ENCODE assay signal across 14 mouse cellular contexts in genomic region chr19:5944145-5944544, GRCm38 (mm10). TPM values are rescaled to one million over a fixed set of nuclear protein-coding genes. Genes with fewer than 3 reads are reported as not detected.
A peak's percentile ranks its signal among the peaks of the same experiment; 100 is the strongest.
DNase-seq lines count a peak whose midpoint lies in the region; ATAC-seq and TF ChIP-seq lines count a peak whose summit lies in the region.
"Had no signal": no experiment of that assay in that cellular context is flagged by ENCODE, and none has a peak within 500 bp of the region (broad histone marks: within the 10 kb centered on the region; RNA-seq: fewer than 3 reads in every experiment).

No protein-coding gene starts in this region.

- H3K4me1 ChIP-seq in liver, embryonic 11.5 days (replicated peaks; ENCODE audit: control insufficient read depth, insufficient read depth, low read length), result peaks cover 13% of the 10 kb centered on the region
- H3K4me1 ChIP-seq in heart, postnatal 0 days (ENCODE audit: control insufficient read depth, insufficient read depth), result peaks cover 39% of the 10 kb centered on the region
- peaks cover 7% of the 10 kb centered on the region for H3K4me1 ChIP-seq in forebrain, embryonic 16.5 days (replicated peaks; ENCODE audit: control insufficient read depth, insufficient read depth, low read length)
- H3K4me1 ChIP-seq: hindbrain, embryonic 12.5 days; midbrain, embryonic 15.5 days had no signal

- H3K4me2 ChIP-seq in liver, embryonic 11.5 days, result no peak overlapping the region
- H3K4me2 ChIP-seq in heart, postnatal 0 days (ENCODE audit: low read depth, low read length), result no peak overlapping the region
- H3K4me2 ChIP-seq in forebrain, embryonic 16.5 days (ENCODE audit: low read length), result no peak overlapping the region
- H3K4me2 ChIP-seq: hindbrain, embryonic 12.5 days; midbrain, embryonic 15.5 days had no signal

- no peak for TF ChIP-seq CTCF in heart, postnatal 0 days (IDR thresholded peaks at IDR 0.05; ENCODE audit: low read depth)

- peaks cover 54% of the 10 kb centered on the region for H3K36me3 ChIP-seq in liver, embryonic 11.5 days (ENCODE audit: control insufficient read depth, insufficient read depth, low read length)
- peaks cover 10% of the 10 kb centered on the region for H3K36me3 ChIP-seq in heart, postnatal 0 days (replicated peaks; ENCODE audit: control insufficient read depth, insufficient read depth, low read length)
- peaks cover 3% of the 10 kb centered on the region; the same call in 1 of the 2 replicates for H3K36me3 ChIP-seq in forebrain, embryonic 16.5 days (ENCODE audit: control insufficient read depth, insufficient read depth)
- H3K36me3 ChIP-seq: midbrain, embryonic 15.5 days had no signal

- TF ChIP-seq EP300 in heart, postnatal 0 days (IDR thresholded peaks at IDR 0.05; ENCODE audit: low read depth), result no peak

- no peak for ATAC-seq in liver, embryonic 11.5 days (replicated peaks; ENCODE audit: low FRiP score)
- no peak for ATAC-seq in heart, postnatal 0 days (ENCODE audit: insufficient read depth, low read depth)
- peak; percentile 66 for ATAC-seq in megakaryocyte, adult 5-6 weeks (ENCODE audit: poor library complexity, severe bottlenecking)
- no peak for ATAC-seq in forebrain, embryonic 16.5 days
- ATAC-seq: midbrain, embryonic 15.5 days had no signal

- H3K27ac ChIP-seq in liver, embryonic 11.5 days (ENCODE audit: low read depth, low read length), result peak overlapping the region; percentile 7; the same call in 1 of the 2 replicates
- H3K27ac ChIP-seq in heart, postnatal 0 days (ENCODE audit: low read depth), result peak overlapping the region; percentile 60
- no peak overlapping the region for H3K27ac ChIP-seq in forebrain, embryonic 16.5 days (ENCODE audit: low read length)
- H3K27ac ChIP-seq: hindbrain, embryonic 12.5 days; midbrain, embryonic 15.5 days had no signal

- no peak overlapping the region for H3K4me3 ChIP-seq in liver, embryonic 11.5 days (ENCODE audit: low read depth, low read length)
- H3K4me3 ChIP-seq in heart, postnatal 0 days (ENCODE audit: low read depth, low read length), result no peak overlapping the region
- no peak overlapping the region for H3K4me3 ChIP-seq in forebrain, embryonic 16.5 days (replicated peaks; ENCODE audit: low read length)
- H3K4me3 ChIP-seq: hindbrain, embryonic 12.5 days; midbrain, embryonic 15.5 days had no signal

- 81% methylated on average over 8 of the region's 8 CpGs for WGBS in liver, embryonic 11.5 days
- WGBS in heart, postnatal 0 days, result 32% methylated on average over 8 of the region's 8 CpGs
- 77% methylated on average over 8 of the region's 8 CpGs for WGBS in forebrain, embryonic 16.5 days

- peak; percentile 92 for DNase-seq in heart, adult 11 months
- DNase-seq in heart, adult 9 months (ENCODE audit: low spot score in 2 of 2), result no peak
- DNase-seq in liver, embryonic 11.5 days (ENCODE audit: low spot score), result no peak
- DNase-seq in liver, result no peak
- DNase-seq in heart, postnatal 0 days (ENCODE audit: low spot score), result no peak
- DNase-seq in cerebellum, postnatal 25 days, result no peak
- DNase-seq: embryo, embryonic 11 days had no signal

- H3K9ac ChIP-seq in liver, embryonic 11.5 days (ENCODE audit: low read depth, low read length), result no peak overlapping the region
- H3K9ac ChIP-seq in heart, postnatal 0 days (replicated peaks; ENCODE audit: low read depth, low read length), result 0 out of 2 replicates have a peak overlapping the region, but pooled peaks have one; percentile 12
- no peak overlapping the region for H3K9ac ChIP-seq in forebrain, embryonic 16.5 days (replicated peaks; ENCODE audit: low read depth, low read length)
- H3K9ac ChIP-seq: hindbrain, embryonic 12.5 days; midbrain, embryonic 15.5 days had no signal

- no peaks in the 10 kb centered on the region for H3K9me3 ChIP-seq in liver, embryonic 11.5 days (ENCODE audit: control insufficient read depth, low read length)
- H3K9me3 ChIP-seq in heart, postnatal 0 days (replicated peaks; ENCODE audit: control insufficient read depth, low read length), result no peaks in the 10 kb centered on the region
- H3K9me3 ChIP-seq in forebrain, embryonic 16.5 days (ENCODE audit: control insufficient read depth, low read length), result no peaks in the 10 kb centered on the region
- H3K9me3 ChIP-seq: hindbrain, embryonic 12.5 days; midbrain, embryonic 15.5 days had no signal

- H3K27me3 ChIP-seq in liver, embryonic 11.5 days (replicated peaks; ENCODE audit: control insufficient read depth, insufficient read depth, low read length), result no peaks in the 10 kb centered on the region
- no peaks in the 10 kb centered on the region for H3K27me3 ChIP-seq in heart, postnatal 0 days (ENCODE audit: control insufficient read depth, insufficient read depth, low read length)
- H3K27me3 ChIP-seq in forebrain, embryonic 16.5 days (replicated peaks; ENCODE audit: control insufficient read depth, insufficient read depth, low read length), result no peaks in the 10 kb centered on the region
- H3K27me3 ChIP-seq: hindbrain, embryonic 12.5 days; midbrain, embryonic 15.5 days had no signal

RNA-seq across cellular contexts. Expression of gene Cdc42ep2, which starts 19.5 kb away (rescaled TPM):
- polyA plus RNA-seq in liver, embryonic 11.5 days (2014; fragmentation: Nextera tagmentation; extraction: Ambion mirVana), result 5.1 TPM in 2 replicates
- 15.7 and 17.4 TPM in 2 replicates for total RNA-seq in heart, postnatal 0 days (2014; rRNA removed; ENCODE audit: low replicate concordance)
- 8.8 and 9.5 TPM in 2 replicates for polyA plus RNA-seq in heart, postnatal 0 days (2015; fragmentation: Nextera tagmentation; extraction: Ambion mirVana)
- 3.0 and 3.4 TPM in 2 replicates for total RNA-seq in megakaryocyte, adult 5-6 weeks (2015)
- 1.7 and 1.9 TPM in 2 replicates for total RNA-seq in megakaryocyte, adult 5-6 weeks (2017)
- 11.1 and 12.4 TPM in 2 replicates for polyA plus RNA-seq in forebrain, embryonic 16.5 days (2015; fragmentation: Nextera tagmentation; extraction: Ambion mirVana)

RNA-seq across cellular contexts. Expression of gene Pola2, which starts 19.9 kb away (rescaled TPM):
- polyA plus RNA-seq in liver, embryonic 11.5 days (2014; fragmentation: Nextera tagmentation; extraction: Ambion mirVana), result 129 and 131 TPM in 2 replicates
- 44.7 and 64.3 TPM in 2 replicates for total RNA-seq in heart, postnatal 0 days (2014; rRNA removed; ENCODE audit: low replicate concordance)
- 32.7 and 34.1 TPM in 2 replicates for polyA plus RNA-seq in heart, postnatal 0 days (2015; fragmentation: Nextera tagmentation; extraction: Ambion mirVana)
- 36.9 and 37.7 TPM in 2 replicates for total RNA-seq in megakaryocyte, adult 5-6 weeks (2015)
- total RNA-seq in megakaryocyte, adult 5-6 weeks (2017), result 29.0 and 33.7 TPM in 2 replicates
- polyA plus RNA-seq in forebrain, embryonic 16.5 days (2015; fragmentation: Nextera tagmentation; extraction: Ambion mirVana), result 31.9 and 34.2 TPM in 2 replicates

RNA-seq across cellular contexts. Expression of gene Dpf2, which starts 31.3 kb away (rescaled TPM):
- 119 and 127 TPM in 2 replicates for polyA plus RNA-seq in liver, embryonic 11.5 days (2014; fragmentation: Nextera tagmentation; extraction: Ambion mirVana)
- 57.8 and 91.8 TPM in 2 replicates for total RNA-seq in heart, postnatal 0 days (2014; rRNA removed; ENCODE audit: low replicate concordance)
- polyA plus RNA-seq in heart, postnatal 0 days (2015; fragmentation: Nextera tagmentation; extraction: Ambion mirVana), result 60.5 and 61.4 TPM in 2 replicates
- 52.2 and 52.4 TPM in 2 replicates for total RNA-seq in megakaryocyte, adult 5-6 weeks (2015)
- total RNA-seq in megakaryocyte, adult 5-6 weeks (2017), result 88.7 and 107 TPM in 2 replicates
- polyA plus RNA-seq in forebrain, embryonic 16.5 days (2015; fragmentation: Nextera tagmentation; extraction: Ambion mirVana), result 124 and 126 TPM in 2 replicates

RNA-seq across cellular contexts. Expression of gene Slc22a20, which starts 41.8 kb away (rescaled TPM):
- polyA plus RNA-seq in liver, embryonic 11.5 days (2014; fragmentation: Nextera tagmentation; extraction: Ambion mirVana), result not detected in 2 replicates
- not detected in 2 replicates for total RNA-seq in heart, postnatal 0 days (2014; rRNA removed; ENCODE audit: low replicate concordance)
- polyA plus RNA-seq in heart, postnatal 0 days (2015; fragmentation: Nextera tagmentation; extraction: Ambion mirVana), result not detected in 2 replicates
- 0.16 and 0.20 TPM in 2 replicates for total RNA-seq in megakaryocyte, adult 5-6 weeks (2015)
- total RNA-seq in megakaryocyte, adult 5-6 weeks (2017), result 1.1 and 1.2 TPM in 2 replicates
- not detected in 2 replicates for polyA plus RNA-seq in forebrain, embryonic 16.5 days (2015; fragmentation: Nextera tagmentation; extraction: Ambion mirVana)
- total RNA-seq: left cerebral cortex, postnatal 36 days; MEL had no signal
- polyA plus RNA-seq: hindbrain, embryonic 12.5 days; midbrain, embryonic 15.5 days; thymus, postnatal 0 days had no signal

RNA-seq across cellular contexts. Expression of gene Tigd3, which starts 50.2 kb away (rescaled TPM):
- polyA plus RNA-seq in liver, embryonic 11.5 days (2014; fragmentation: Nextera tagmentation; extraction: Ambion mirVana), result 3.9 and 4.2 TPM in 2 replicates
- 0.81 and 3.3 TPM in 2 replicates for total RNA-seq in heart, postnatal 0 days (2014; rRNA removed; ENCODE audit: low replicate concordance)
- polyA plus RNA-seq in heart, postnatal 0 days (2015; fragmentation: Nextera tagmentation; extraction: Ambion mirVana), result 0.85 and 0.91 TPM in 2 replicates
- 0.54 and 0.59 TPM in 2 replicates for total RNA-seq in megakaryocyte, adult 5-6 weeks (2015)
- total RNA-seq in megakaryocyte, adult 5-6 weeks (2017), result 1.0 and 1.8 TPM in 2 replicates
- polyA plus RNA-seq in forebrain, embryonic 16.5 days (2015; fragmentation: Nextera tagmentation; extraction: Ambion mirVana), result 11.0 and 13.7 TPM in 2 replicates
